Mouse (Mus musculus) liver, postnatal 0 days (tissue): Measurements from ENCODE around the gene Nudt19. TPM values are rescaled to one million over a fixed set of nuclear protein-coding genes. Genes with fewer than 3 reads are reported as not detected.

Experiments
- ATAC-seq: fragments of 200-750 bp; cut with Nextera tagmentation; 2 replicates; pipeline ENCODE4 v1.8.0; 2017; ENCODE audit warnings: mild to moderate bottlenecking, moderate library complexity
- DNase-seq: peaks from one replicate; pipeline ENCODE4 v3.0.0-alpha.2; 2016
- H3K27ac ChIP-seq: fragments of 300-500 bp; sonication (generic); 2 replicates; pipeline ENCODE4 v1.5.1; 2014; ENCODE audit warnings: antibody characterized with exemption, moderate library complexity, mild to moderate bottlenecking, low read depth
- H3K27me3 ChIP-seq: fragments of 300-500 bp; sonication (generic); 2 replicates; pipeline ENCODE4 v1.6.1; 2014; ENCODE audit warnings: low read length, control low read depth, mixed read lengths; ENCODE audit not compliant: insufficient read depth
- H3K36me3 ChIP-seq: fragments of 300-500 bp; sonication (generic); replicated peaks from 2 replicates; pipeline ENCODE4 v1.6.1; 2014; ENCODE audit warnings: mild to moderate bottlenecking, control low read depth, low read length, moderate library complexity, mixed read lengths; ENCODE audit not compliant: insufficient read depth
- H3K4me1 ChIP-seq: fragments of 300-500 bp; sonication (generic); 2 replicates; pipeline ENCODE4 v1.6.1; 2014; ENCODE audit warnings: antibody characterized with exemption, mild to moderate bottlenecking, control low read depth; ENCODE audit not compliant: insufficient read depth
- H3K4me2 ChIP-seq: fragments of 300-500 bp; sonication (generic); 2 replicates; pipeline ENCODE4 v1.6.1; 2014; ENCODE audit warnings: low read depth, mild to moderate bottlenecking, low read length, moderate library complexity, mixed read lengths
- H3K4me3 ChIP-seq: fragments of 300-500 bp; sonication (generic); 2 replicates; pipeline ENCODE4 v1.5.1; 2014; ENCODE audit warnings: low read depth, low read length
- H3K9ac ChIP-seq: fragments of 300-500 bp; sonication (generic); replicated peaks from 2 replicates; pipeline ENCODE4 v1.6.1; 2014; ENCODE audit warnings: mild to moderate bottlenecking, moderate library complexity
- H3K9me3 ChIP-seq: fragments of 300-500 bp; sonication (generic); 2 replicates; pipeline ENCODE4 v1.6.1; 2016; ENCODE audit warnings: mild to moderate bottlenecking, control low read depth, low read length, mixed read lengths
- CTCF ChIP-seq: sonication (generic); IDR thresholded peaks from 2 replicates; pipeline ENCODE4 v1.5.1; 2016; ENCODE audit warnings: antibody characterized with exemption, low read depth
- EP300 ChIP-seq: IDR thresholded peaks from 2 replicates; pipeline ENCODE4 v1.6.1; 2016; ENCODE audit warnings: antibody characterized with exemption, low read depth, mild to moderate bottlenecking
- WGBS: fragments of 180-500 bp; shearing (Covaris S2); extraction: QIAGEN DNeasy Blood & Tissue Kit; methylation state at CpG from one replicate; pipeline ENCODE4 v1.1.7; 2014; ENCODE audit not compliant: insufficient replicate concordance; 5-methylcytosine and 5-hydroxymethylcytosine counted together
- polyA plus RNA-seq: library from polyadenylated mRNA; unstranded; fragments of >200 nt; fragmentation: Nextera tagmentation; extraction: Ambion mirVana; gene quantifications from 2 replicates; pipeline ENCODE4 v1.2.1, GENCODE M21; 2015

Nudt19 gene
- 79.4 and 79.9 TPM in 2 replicates for polyA plus RNA-seq

- H3K27me3 ChIP-seq = no peaks in the 10 kb centered on the region
- WGBS = 46% methylated on average over 4 of the region's 4 CpGs
- H3K27ac ChIP-seq = peak within 1 kb of the TSS; percentile 97
- ATAC-seq (no peak), DNase-seq (no peak)
- peak within 1 kb of the TSS; percentile 97 for H3K4me2 ChIP-seq
- no peak for TF ChIP-seq EP300
- peaks cover 47% of the 10 kb centered on the region for H3K4me1 ChIP-seq
- peaks cover under 1% of the 10 kb centered on the region for H3K36me3 ChIP-seq
- no peaks in the 10 kb centered on the region for H3K9me3 ChIP-seq
- peak within 1 kb of the TSS; percentile 85 for H3K4me3 ChIP-seq
- H3K9ac ChIP-seq = peak within 1 kb of the TSS; percentile 92
Measured at GRCm38 (mm10) chr7:35556205-35556603, at the start of gene Nudt19. Gene Nudt19, minus strand, starts transcription at chr7:35556304.

- TF ChIP-seq CTCF (no peak), EP300 (no peak)
- Histone ChIP-seq H3K4me1 (no peaks in the 10 kb centered on the region), H3K4me2 (no peak overlapping the region), H3K4me3 (no peak overlapping the region), H3K27ac (no peak overlapping the region), H3K9me3 (no peaks in the 10 kb centered on the region), H3K27me3 (no peaks in the 10 kb centered on the region), H3K36me3 (peaks cover 46% of the 10 kb centered on the region), H3K9ac (no peak overlapping the region)
- 91% methylated on average over 5 of the region's 5 CpGs for WGBS
- DNase-seq = no peak
- no peak for ATAC-seq
Measured at GRCm38 (mm10) chr7:35602766-35603165, 46.7 kb upstream of the Nudt19 start.

GRCm38 (mm10) chr7:35601106-35601505 is 45.0 kb upstream of the Nudt19 start:
- H3K4me1 ChIP-seq = no peaks in the 10 kb centered on the region
- no peak overlapping the region for H3K4me2 ChIP-seq
- WGBS = 66% methylated on average over 6 of the region's 6 CpGs
- H3K27me3 ChIP-seq = no peaks in the 10 kb centered on the region
- peaks cover 34% of the 10 kb centered on the region for H3K36me3 ChIP-seq
- TF ChIP-seq CTCF (no peak), EP300 (no peak)
- DNase-seq (no peak), ATAC-seq (0 out of 2 replicates have a peak, but pooled peaks have one; percentile 10)
- H3K4me3 ChIP-seq = no peak overlapping the region
- no peak overlapping the region for H3K27ac ChIP-seq
- no peak overlapping the region for H3K9ac ChIP-seq
- no peaks in the 10 kb centered on the region for H3K9me3 ChIP-seq

- H3K27ac ChIP-seq = no peak overlapping the region
- no peak for ATAC-seq
- H3K9ac ChIP-seq = no peak overlapping the region
- peaks cover 42% of the 10 kb centered on the region for H3K36me3 ChIP-seq
- DNase-seq = no peak
- no peaks in the 10 kb centered on the region for H3K4me1 ChIP-seq
- 88% methylated on average over 10 of the region's 10 CpGs for WGBS
- H3K4me3 ChIP-seq = no peak overlapping the region
- no peak for TF ChIP-seq EP300
- no peak for TF ChIP-seq CTCF
- no peaks in the 10 kb centered on the region for H3K9me3 ChIP-seq
- H3K4me2 ChIP-seq = no peak overlapping the region
- H3K27me3 ChIP-seq = no peaks in the 10 kb centered on the region
Measured at GRCm38 (mm10) chr7:35600031-35600430, 43.9 kb upstream of the Nudt19 start.

GRCm38 (mm10) chr7:35599492-35599891 is 43.4 kb upstream of the Nudt19 start:
- H3K27ac ChIP-seq = no peak overlapping the region
- no peaks in the 10 kb centered on the region for H3K27me3 ChIP-seq
- TF ChIP-seq EP300 (no peak), CTCF (no peak)
- no peak overlapping the region for H3K4me2 ChIP-seq
- no peak overlapping the region for H3K4me3 ChIP-seq
- 90% methylated on average over 9 of the region's 9 CpGs for WGBS
- no peak for ATAC-seq
- H3K9ac ChIP-seq = no peak overlapping the region
- DNase-seq = no peak
- no peaks in the 10 kb centered on the region for H3K9me3 ChIP-seq
- peaks cover 45% of the 10 kb centered on the region for H3K36me3 ChIP-seq
- H3K4me1 ChIP-seq = no peaks in the 10 kb centered on the region

GRCm38 (mm10) chr7:35594311-35594710 is 38.2 kb upstream of the Nudt19 start:
- Histone ChIP-seq H3K27me3 (no peaks in the 10 kb centered on the region), H3K4me3 (no peak overlapping the region), H3K9me3 (no peaks in the 10 kb centered on the region), H3K36me3 (peaks cover 32% of the 10 kb centered on the region), H3K9ac (no peak overlapping the region), H3K4me1 (peaks cover 3% of the 10 kb centered on the region), H3K27ac (no peak overlapping the region), H3K4me2 (no peak overlapping the region)
- DNase-seq (no peak), ATAC-seq (no peak)
- TF ChIP-seq CTCF (no peak), EP300 (no peak)
- 85% methylated on average over 5 of the region's 5 CpGs for whole genome bisulfite sequencing

GRCm38 (mm10) chr7:35590731-35591191 is 34.7 kb upstream of the Nudt19 start:
- peaks cover 18% of the 10 kb centered on the region for H3K4me1 ChIP-seq
- H3K9me3 ChIP-seq = no peaks in the 10 kb centered on the region
- H3K27me3 ChIP-seq = no peaks in the 10 kb centered on the region
- no peak overlapping the region for H3K4me2 ChIP-seq
- TF ChIP-seq EP300 = no peak
- no peak for TF ChIP-seq CTCF
- no peak overlapping the region for H3K27ac ChIP-seq
- H3K9ac ChIP-seq = no peak overlapping the region
- no peak for DNase-seq
- H3K4me3 ChIP-seq = no peak overlapping the region
- peaks cover 28% of the 10 kb centered on the region for H3K36me3 ChIP-seq
- ATAC-seq = no peak
- WGBS = 89% methylated on average over 10 of the region's 10 CpGs
